Mouse (Mus musculus) MEL (cell line): ENCODE results near the gene Lrrfip1. TPM values are rescaled to one million over a fixed set of nuclear protein-coding genes. Genes with fewer than 3 reads are reported as not detected.

Source experiments
- DNase-seq: peaks from one replicate; pipeline ENCODE4 v3.0.0; 2011; ENCODE audit warnings: low read depth, low spot score
- H3K27ac ChIP-seq: 2 replicates; pipeline ENCODE4 v1.5.1; 2012; ENCODE audit warnings: low read depth, mild to moderate bottlenecking, control low read depth, low read length, moderate library complexity; ENCODE audit not compliant: control insufficient read depth
- H3K27me3 ChIP-seq, 2 experiments: fragments of 150-350 bp in 1 of 2; sonication (generic) in 1 of 2; 2 replicates each; pipeline ENCODE4 v1.6.1; 2012; ENCODE audit warnings: low read length in 2 of 2, mild to moderate bottlenecking in 2 of 2, improper control_type of control experiment in 1 of 2, moderate library complexity in 1 of 2; ENCODE audit not compliant: insufficient read depth in 2 of 2, control insufficient read depth in 1 of 2
- H3K36me3 ChIP-seq, 2 experiments: 2 replicates each; pipeline ENCODE4 v1.6.1; 2012 to 2014; ENCODE audit warnings: low read length in 2 of 2, improper control_type of control experiment in 1 of 2, inconsistent platforms in 1 of 2, mild to moderate bottlenecking in 1 of 2; ENCODE audit not compliant: insufficient read depth in 2 of 2, control insufficient read depth in 1 of 2
- H3K4me1 ChIP-seq, 2 experiments: fragments of 150-350 bp in 1 of 2; sonication (generic) in 1 of 2; 2 replicates each; pipeline ENCODE4 v1.6.1; 2012; ENCODE audit warnings: low read length in 2 of 2, improper control_type of control experiment in 1 of 2, mild to moderate bottlenecking in 1 of 2; ENCODE audit not compliant: insufficient read depth in 2 of 2, control insufficient read depth in 1 of 2
- H3K4me3 ChIP-seq, 2 experiments: fragments of 150-350 bp in 1 of 2; sonication (generic) in 1 of 2; 2 replicates each; pipeline ENCODE4 v1.5.1; 2012; ENCODE audit warnings: low read depth in 2 of 2, low read length in 2 of 2, mild to moderate bottlenecking in 2 of 2, moderate library complexity in 2 of 2, control low read depth in 1 of 2, improper control_type of control experiment in 1 of 2; ENCODE audit not compliant: control insufficient read depth in 1 of 2, insufficient read depth in 1 of 2
- H3K79me2 ChIP-seq: 2 replicates; pipeline ENCODE4 v1.6.1; 2012; ENCODE audit warnings: mild to moderate bottlenecking, low read length, moderate library complexity; ENCODE audit not compliant: control insufficient read depth, poor library complexity, insufficient read depth
- H3K9ac ChIP-seq: 2 replicates; pipeline ENCODE4 v1.6.1; 2012; ENCODE audit warnings: low read depth, mild to moderate bottlenecking, control low read depth, low read length, moderate library complexity; ENCODE audit not compliant: control insufficient read depth, poor library complexity, severe bottlenecking
- H3K9me3 ChIP-seq: fragments of 150-350 bp; sonication (generic); replicated peaks from 2 replicates; pipeline ENCODE4 v1.6.1; 2012; ENCODE audit warnings: mild to moderate bottlenecking, low read length, improper control_type of control experiment, moderate library complexity; ENCODE audit not compliant: insufficient read depth
- CHD2 ChIP-seq: IDR thresholded peaks from 2 replicates; pipeline ENCODE4 v1.6.1; 2011; ENCODE audit warnings: low read length, improper control_type of control experiment
- ELF1 ChIP-seq: IDR thresholded peaks from 2 replicates; pipeline ENCODE4 v1.6.1; 2014; ENCODE audit warnings: low read depth, mild to moderate bottlenecking, inconsistent platforms, low read length, improper control_type of control experiment, moderate library complexity
- EP300 ChIP-seq, 2 experiments: IDR thresholded peaks; 2 replicates each; pipeline ENCODE4 v1.6.1; 2011; ENCODE audit warnings: improper control_type of control experiment in 2 of 2, low read length in 2 of 2, low read depth in 1 of 2, mild to moderate bottlenecking in 1 of 2
- ETS1 ChIP-seq: IDR thresholded peaks from 2 replicates; pipeline ENCODE4 v1.6.1; 2012; ENCODE audit warnings: low read depth, mild to moderate bottlenecking, inconsistent platforms, low read length, improper control_type of control experiment, moderate library complexity
- HCFC1 ChIP-seq: IDR thresholded peaks from 2 replicates; pipeline ENCODE4 v1.6.1; 2012; ENCODE audit warnings: low read depth, mild to moderate bottlenecking, inconsistent platforms, low read length, improper control_type of control experiment, moderate library complexity
- MAFK ChIP-seq: IDR thresholded peaks from 2 replicates; pipeline ENCODE4 v1.6.1; 2011; ENCODE audit warnings: low read depth, mild to moderate bottlenecking, low read length, improper control_type of control experiment, borderline replicate concordance
- MAX ChIP-seq: IDR thresholded peaks from 2 replicates; pipeline ENCODE4 v1.6.1; 2011; ENCODE audit warnings: low read length, improper control_type of control experiment
- MAZ ChIP-seq: IDR thresholded peaks from 2 replicates; pipeline ENCODE4 v1.6.1; 2012; ENCODE audit warnings: low read depth, mild to moderate bottlenecking, inconsistent platforms, low read length, improper control_type of control experiment
- MXI1 ChIP-seq: IDR thresholded peaks from 2 replicates; pipeline ENCODE4 v1.6.1; 2011; ENCODE audit warnings: mild to moderate bottlenecking, low read depth, low read length, improper control_type of control experiment
- MYB ChIP-seq: IDR thresholded peaks from 2 replicates; pipeline ENCODE4 v1.6.1; 2011; ENCODE audit warnings: mild to moderate bottlenecking, low read depth, low read length, improper control_type of control experiment
- MYC ChIP-seq: IDR thresholded peaks from 2 replicates; pipeline ENCODE4 v1.6.1; 2011; ENCODE audit warnings: low read depth, mild to moderate bottlenecking, low read length, improper control_type of control experiment, moderate library complexity
- NELFE ChIP-seq: IDR thresholded peaks from 2 replicates; pipeline ENCODE4 v1.6.1; 2011; ENCODE audit warnings: low read depth, low read length, improper control_type of control experiment
- NRF1 ChIP-seq: IDR thresholded peaks from 2 replicates; pipeline ENCODE4 v1.6.1; 2014; ENCODE audit warnings: low read depth, mild to moderate bottlenecking, inconsistent platforms, low read length, improper control_type of control experiment, moderate library complexity; ENCODE audit not compliant: poor library complexity, insufficient read depth, severe bottlenecking
- POLR2A ChIP-seq, 2 experiments: IDR thresholded peaks; 2 replicates each; pipeline ENCODE4 v1.6.1; 2011 to 2012; ENCODE audit warnings: low read length in 2 of 2, mild to moderate bottlenecking in 2 of 2, control low read depth in 1 of 2, improper control_type of control experiment in 1 of 2, low read depth in 1 of 2, moderate library complexity in 1 of 2; ENCODE audit not compliant: control insufficient read depth in 1 of 2, insufficient read depth in 1 of 2, poor library complexity in 1 of 2
- POLR2AphosphoS2 ChIP-seq: IDR thresholded peaks from 2 replicates; pipeline ENCODE4 v1.6.1; 2011; ENCODE audit warnings: low read length, improper control_type of control experiment
- POLR2AphosphoS5 ChIP-seq: IDR thresholded peaks from 2 replicates; pipeline ENCODE4 v1.6.1; 2012; ENCODE audit warnings: low read depth, borderline replicate concordance, mild to moderate bottlenecking, inconsistent platforms, low read length, moderate library complexity, mixed read lengths
- RAD21 ChIP-seq: IDR thresholded peaks from 2 replicates; pipeline ENCODE4 v1.6.1; 2011; ENCODE audit warnings: mild to moderate bottlenecking, low read depth, low read length, improper control_type of control experiment
- RCOR1 ChIP-seq: IDR thresholded peaks from 2 replicates; pipeline ENCODE4 v1.6.1; 2012; ENCODE audit warnings: low read depth, mild to moderate bottlenecking, inconsistent platforms, low read length, improper control_type of control experiment
- SIN3A ChIP-seq: IDR thresholded peaks from 2 replicates; pipeline ENCODE4 v1.6.1; 2012; ENCODE audit warnings: low read length, improper control_type of control experiment, inconsistent platforms
- SMC3 ChIP-seq: IDR thresholded peaks from 2 replicates; pipeline ENCODE4 v1.6.1; 2011; ENCODE audit warnings: low read depth, low read length, improper control_type of control experiment
- TAL1 ChIP-seq: IDR thresholded peaks from 2 replicates; pipeline ENCODE4 v1.6.1; 2012; ENCODE audit warnings: mild to moderate bottlenecking, inconsistent platforms, low read length, moderate library complexity, mixed read lengths
- UBTF ChIP-seq: IDR thresholded peaks from 2 replicates; pipeline ENCODE4 v1.6.1; 2012; ENCODE audit warnings: low read depth, mild to moderate bottlenecking, inconsistent platforms, low read length, improper control_type of control experiment, moderate library complexity, borderline replicate concordance; ENCODE audit not compliant: insufficient read depth
- USF2 ChIP-seq, 2 experiments: IDR thresholded peaks; 2 replicates each; pipeline ENCODE4 v1.6.1; 2011 to 2012; ENCODE audit warnings: improper control_type of control experiment in 2 of 2, low read length in 2 of 2, borderline replicate concordance in 1 of 2, inconsistent platforms in 1 of 2, low read depth in 1 of 2, mild to moderate bottlenecking in 1 of 2; ENCODE audit not compliant: insufficient read depth in 1 of 2
- ZC3H11A ChIP-seq: IDR thresholded peaks from 2 replicates; pipeline ENCODE4 v1.6.1; 2012; ENCODE audit warnings: low read depth, mild to moderate bottlenecking, inconsistent platforms, low read length, improper control_type of control experiment
- ZKSCAN1 ChIP-seq: IDR thresholded peaks from 2 replicates; pipeline ENCODE4 v1.6.1; 2012; ENCODE audit warnings: low read depth, mild to moderate bottlenecking, inconsistent platforms, low read length, improper control_type of control experiment, moderate library complexity
- ZMIZ1 ChIP-seq: IDR thresholded peaks from 2 replicates; pipeline ENCODE4 v1.6.1; 2012; ENCODE audit warnings: low read depth, mild to moderate bottlenecking, inconsistent platforms, low read length, improper control_type of control experiment, moderate library complexity
- ZNF384 ChIP-seq: IDR thresholded peaks from 2 replicates; pipeline ENCODE4 v1.6.1; 2012; ENCODE audit warnings: low read depth, mild to moderate bottlenecking, inconsistent platforms, low read length, improper control_type of control experiment
- polyA plus RNA-seq, 2 experiments: library from polyadenylated mRNA; stranded (reverse) in 1 of 2; unstranded in 1 of 2; fragments of >175 nt in 1 of 2; fragments of >200 nt in 1 of 2; gene quantifications; 2 replicates each; pipeline versions ENCODE4 v1.2.1 to v1.2.4; 2012; ENCODE audit warnings: low replicate concordance in 2 of 2, low read depth in 1 of 2; ENCODE audit not compliant: insufficient read length in 2 of 2, insufficient read depth in 1 of 2, missing spikeins in 1 of 2
- total RNA-seq: library from RNA; depleted of rRNA; stranded (reverse); fragments of 300-350 nt; gene quantifications from 2 replicates; pipeline ENCODE4 v1.2.3, GENCODE M21; 2012

Gene Lrrfip1
- total and polyA plus RNA-seq, 3 experiments, result 12.9 to 15.4 TPM; not detected in 1

- no peak for TF ChIP-seq CHD2
- TF ChIP-seq ZC3H11A, result no peak
- TF ChIP-seq RCOR1, result no peak
- TF ChIP-seq HCFC1, result no peak
- no peak for TF ChIP-seq SIN3A
- H3K36me3 ChIP-seq, result no peaks in the 10 kb centered on the region; a peak in 1 of 4 replicates
- H3K79me2 ChIP-seq, result no peaks in the 10 kb centered on the region
- no peak overlapping the region for H3K27ac ChIP-seq
- no peaks in the 10 kb centered on the region for H3K9me3 ChIP-seq
- no peak for DNase-seq
- H3K4me3 ChIP-seq, result no peak overlapping the region
- no peaks in the 10 kb centered on the region for H3K27me3 ChIP-seq
- H3K9ac ChIP-seq, result no peak overlapping the region
- no peaks in the 10 kb centered on the region for H3K4me1 ChIP-seq
These were observed 113.6 kb downstream of the Lrrfip1 start for GRCm38 (mm10) chr1:91112171-91112570.

DNA sequence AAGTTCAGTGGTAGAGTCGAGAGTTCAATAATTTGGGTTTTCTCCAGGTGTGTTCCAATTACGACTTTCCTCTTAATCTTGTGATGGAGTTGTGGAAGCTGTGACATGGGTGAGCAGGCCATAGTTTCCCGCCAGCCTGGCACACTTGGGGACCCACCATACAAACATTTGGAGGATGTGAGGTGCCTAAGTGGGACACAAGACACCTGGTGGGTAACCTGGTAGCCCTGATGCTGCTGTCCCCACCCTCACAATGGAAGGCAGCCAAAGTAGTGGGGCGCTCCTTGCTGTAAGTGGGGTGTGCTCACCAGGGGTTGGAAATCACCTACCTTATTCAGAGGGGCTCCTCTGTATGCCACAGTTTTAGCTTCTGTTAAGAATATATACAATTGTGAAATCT, 114.1 kb downstream of the Lrrfip1 start:
- Histone ChIP-seq H3K36me3 (no peaks in the 10 kb centered on the region; a peak in 1 of 4 replicates), H3K27ac (no peak overlapping the region)

GRCm38 (mm10) chr1:91122121-91122520, 123.6 kb downstream of the Lrrfip1 start:
- no peak for TF ChIP-seq UBTF
- TF ChIP-seq MXI1, result no peak
- no peak for TF ChIP-seq ZKSCAN1
- TF ChIP-seq NRF1, result no peak
- no peak for TF ChIP-seq USF2 (IDR thresholded peaks at IDR 0.05; ENCODE audit: borderline replicate concordance in 1 of 2, insufficient read depth in 1 of 2, low read depth in 1 of 2, low read length in 2 of 2)
- no peak for TF ChIP-seq MAZ
- TF ChIP-seq EP300 (IDR thresholded peaks at IDR 0.05; ENCODE audit: low read depth in 1 of 2, low read length in 2 of 2), result no peak
- no peak for TF ChIP-seq POLR2AphosphoS5
- no peak for TF ChIP-seq TAL1
- TF ChIP-seq MAFK, result no peak
- TF ChIP-seq SMC3, result no peak
- TF ChIP-seq CHD2, result no peak
- TF ChIP-seq POLR2AphosphoS2, result no peak
- TF ChIP-seq ETS1, result no peak
- no peak for TF ChIP-seq NELFE
- no peak for TF ChIP-seq MYB
- TF ChIP-seq MAX, result no peak
- TF ChIP-seq HCFC1, result no peak
- no peaks in the 10 kb centered on the region; a peak in 1 of 4 replicates for H3K36me3 ChIP-seq
- no peaks in the 10 kb centered on the region for H3K9me3 ChIP-seq
- H3K27me3 ChIP-seq, result no peaks in the 10 kb centered on the region
- no peaks in the 10 kb centered on the region for H3K79me2 ChIP-seq
- H3K4me1 ChIP-seq, result no peaks in the 10 kb centered on the region
- H3K27ac ChIP-seq, result no peak overlapping the region
- no peak for DNase-seq
- no peak overlapping the region for H3K9ac ChIP-seq
- H3K4me3 ChIP-seq, result no peak overlapping the region

More for the DNA sequence above, 114.1 kb downstream of the Lrrfip1 start:
- DNase-seq, result no peak
- Histone ChIP-seq H3K4me1 (no peaks in the 10 kb centered on the region), H3K9ac (no peak overlapping the region), H3K79me2 (no peaks in the 10 kb centered on the region), H3K9me3 (no peaks in the 10 kb centered on the region), H3K4me3 (no peak overlapping the region), H3K27me3 (no peaks in the 10 kb centered on the region)
- TF ChIP-seq EP300 (IDR thresholded peaks at IDR 0.05; ENCODE audit: low read depth in 1 of 2, low read length in 2 of 2), result no peak
- TF ChIP-seq ELF1, result no peak
- no peak for TF ChIP-seq RCOR1
- no peak for TF ChIP-seq MYC
- TF ChIP-seq ETS1, result no peak
- TF ChIP-seq ZMIZ1, result no peak
- TF ChIP-seq RAD21, result no peak
- TF ChIP-seq HCFC1, result no peak
- no peak for TF ChIP-seq ZNF384
- TF ChIP-seq MXI1, result no peak
- TF ChIP-seq MAFK, result no peak
- TF ChIP-seq NELFE, result no peak
- no peak for TF ChIP-seq POLR2A (IDR thresholded peaks at IDR 0.05; ENCODE audit: control insufficient read depth in 1 of 2, insufficient read depth in 1 of 2, low read depth in 1 of 2, low read length in 2 of 2, poor library complexity in 1 of 2)
